Mouse (Mus musculus) ES-E14 (cell line): Measurements from ENCODE around the gene Morf4l1. TPM values are rescaled to one million over a fixed set of nuclear protein-coding genes. Genes with fewer than 3 reads are reported as not detected.

Experiments
- DNase-seq: peaks from one replicate; pipeline ENCODE4 v3.0.0-alpha.2; 2013; ENCODE audit warnings: low read depth, low spot score
- H3K27ac ChIP-seq: 2 replicates; pipeline ENCODE4 v1.5.1; 2012; ENCODE audit warnings: low read depth, mild to moderate bottlenecking, low read length, moderate library complexity, mixed read lengths; ENCODE audit not compliant: poor library complexity, insufficient read depth, severe bottlenecking
- H3K36me3 ChIP-seq: 2 replicates; pipeline ENCODE4 v1.6.1; 2012; ENCODE audit warnings: mild to moderate bottlenecking, low read length, moderate library complexity, mixed read lengths; ENCODE audit not compliant: control insufficient read depth, poor library complexity, insufficient read depth, severe bottlenecking
- H3K4me1 ChIP-seq, 2 experiments: fragments of 150-350 bp in 1 of 2; sonication (generic) in 1 of 2; 2 replicates each; pipeline ENCODE4 v1.6.1; 2012; ENCODE audit warnings: low read length in 2 of 2, mild to moderate bottlenecking in 1 of 2, mixed read lengths in 1 of 2; ENCODE audit not compliant: control insufficient read depth in 2 of 2, insufficient read depth in 2 of 2, poor library complexity in 1 of 2
- H3K4me3 ChIP-seq, 2 experiments: fragments of 150-350 bp in 1 of 2; sonication (generic) in 1 of 2; 2 replicates each; pipeline ENCODE4 v1.5.1; 2012; ENCODE audit warnings: low read length in 2 of 2, low read depth in 1 of 2, mild to moderate bottlenecking in 1 of 2, mixed read lengths in 1 of 2; ENCODE audit not compliant: insufficient read depth in 1 of 2, poor library complexity in 1 of 2, severe bottlenecking in 1 of 2
- H3K9ac ChIP-seq: 2 replicates; pipeline ENCODE4 v1.6.1; 2012; ENCODE audit warnings: low read depth, mild to moderate bottlenecking, low read length, mixed read lengths; ENCODE audit not compliant: poor library complexity, insufficient read depth, severe bottlenecking
- H3K9me3 ChIP-seq: fragments of 150-350 bp; sonication (generic); 2 replicates; pipeline ENCODE4 v1.6.1; 2012; ENCODE audit warnings: low read depth, mild to moderate bottlenecking, low read length; ENCODE audit not compliant: control insufficient read depth, insufficient read depth
- CHD2 ChIP-seq: IDR thresholded peaks from 2 replicates; pipeline ENCODE4 v1.6.1; 2014; ENCODE audit warnings: mild to moderate bottlenecking, low read depth, low read length, inconsistent platforms
- HCFC1 ChIP-seq: IDR thresholded peaks from 2 replicates; pipeline ENCODE4 v1.6.1; 2012; ENCODE audit warnings: low read length, inconsistent platforms, borderline replicate concordance; ENCODE audit not compliant: insufficient read depth
- MAFK ChIP-seq: IDR thresholded peaks from 2 replicates; pipeline ENCODE4 v1.6.1; 2014; ENCODE audit warnings: mild to moderate bottlenecking, low read depth, low read length, inconsistent platforms; ENCODE audit not compliant: insufficient read depth
- ZC3H11A ChIP-seq: IDR thresholded peaks from 2 replicates; pipeline ENCODE4 v1.6.1; 2012; ENCODE audit warnings: low read depth, mild to moderate bottlenecking, inconsistent platforms, low read length, borderline replicate concordance
- ZNF384 ChIP-seq: IDR thresholded peaks from 2 replicates; pipeline ENCODE4 v1.6.1; 2012; ENCODE audit warnings: low read depth, low read length, inconsistent platforms
- in situ Hi-C, 2 experiments: fragments of 600-800 bp; cut with MboI; formaldehyde crosslinking; loops; one replicate each; pipeline ENCODE4 v1.15.1; 2025; ENCODE audit warnings: low sequenced_read_pairs in 2 of 2, inconsistent platforms in 1 of 2; ENCODE audit not compliant: unreplicated experiment in 2 of 2
- total RNA-seq: library from RNA; depleted of rRNA; stranded (reverse); fragments of 300-350 nt; gene quantifications from 2 replicates; pipeline ENCODE4 v1.2.3, GENCODE M21; 2012

Morf4l1 gene
- total RNA-seq, 1 experiment = 201 TPM

DNA sequence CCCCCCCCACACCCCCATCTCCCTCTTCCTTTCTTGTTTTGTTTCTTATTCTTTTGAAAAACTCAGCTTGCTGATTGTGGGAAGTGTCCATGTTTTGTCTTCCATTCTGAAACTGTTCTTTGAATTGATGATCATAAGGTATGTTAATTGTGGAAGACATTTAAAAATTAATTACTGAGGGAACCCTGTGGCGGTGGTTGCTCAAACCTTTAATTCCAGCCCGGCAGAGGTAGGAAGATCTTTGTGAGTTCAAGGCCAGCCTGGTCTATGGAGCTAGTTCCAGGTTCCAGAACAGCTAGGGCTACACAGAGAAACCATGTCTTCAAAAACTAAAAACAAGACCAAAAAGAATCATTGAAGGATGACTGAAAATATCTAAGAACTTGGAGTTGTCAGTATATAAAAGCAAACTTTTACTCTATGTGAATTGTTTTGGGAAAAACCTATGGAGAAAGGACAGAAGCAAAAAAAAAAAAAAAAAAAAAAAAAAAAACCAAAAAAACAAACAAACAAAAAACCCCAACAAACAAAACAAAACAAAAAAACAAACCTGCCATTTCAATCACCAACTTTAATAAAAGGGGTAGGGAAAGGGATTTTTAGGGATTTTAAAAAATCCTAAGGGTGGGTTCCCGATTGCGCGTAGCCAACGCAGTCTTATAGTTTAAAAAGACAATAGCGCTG lies 11.0 kb upstream of the Morf4l1 start:
- TF ChIP-seq CHD2 (no peak), HCFC1 (no peak), ZC3H11A (no peak), ZNF384 (peak; percentile 34; the same call in 1 of the 2 replicates)
- in situ Hi-C loops = no loop called here
- H3K27ac ChIP-seq = no peak overlapping the region
- H3K36me3 ChIP-seq = no peaks in the 10 kb centered on the region
- H3K4me3 ChIP-seq = peak overlapping the region; percentile 41 to 50; a peak in 3 of 4 replicates
- H3K9me3 ChIP-seq = no peaks in the 10 kb centered on the region
- DNase-seq = no peak
- peaks cover 2 to 5% of the 10 kb centered on the region in 2 experiments; a peak in 2 of 4 replicates for H3K4me1 ChIP-seq
- no peak overlapping the region for H3K9ac ChIP-seq

DNA sequence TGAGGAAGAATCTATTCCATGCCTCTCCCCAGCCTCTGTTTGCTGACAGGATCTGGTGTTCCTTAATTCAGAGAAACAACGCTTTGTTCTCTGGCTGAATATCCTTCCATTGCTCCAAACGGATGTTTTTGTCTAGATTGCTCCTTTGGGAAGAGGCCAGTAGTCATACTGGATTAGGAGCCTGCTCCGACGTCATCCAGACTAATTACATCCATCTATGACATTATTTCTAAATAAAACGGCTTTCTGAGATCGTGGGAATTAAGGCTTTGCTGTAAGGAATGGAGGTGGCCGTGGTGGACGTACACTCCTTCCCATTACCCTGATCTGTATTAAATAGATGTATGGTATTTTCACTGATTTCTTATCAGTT lies 10.3 kb upstream of the Morf4l1 start:
- DNase-seq = no peak
- no peaks in the 10 kb centered on the region for H3K9me3 ChIP-seq
- H3K9ac ChIP-seq = no peak overlapping the region
- H3K27ac ChIP-seq = no peak overlapping the region; the same call in 1 of the 2 replicates
- TF ChIP-seq MAFK = no peak
- TF ChIP-seq ZC3H11A = no peak
- no peak for TF ChIP-seq HCFC1
- TF ChIP-seq ZNF384 = no peak
- no peak for TF ChIP-seq CHD2
- H3K4me3 ChIP-seq = no peak overlapping the region
- peaks cover 2 to 5% of the 10 kb centered on the region in 2 experiments; a peak in 2 of 4 replicates for H3K4me1 ChIP-seq
- in situ Hi-C loops = no loop called here
- H3K36me3 ChIP-seq = no peaks in the 10 kb centered on the region

DNA sequence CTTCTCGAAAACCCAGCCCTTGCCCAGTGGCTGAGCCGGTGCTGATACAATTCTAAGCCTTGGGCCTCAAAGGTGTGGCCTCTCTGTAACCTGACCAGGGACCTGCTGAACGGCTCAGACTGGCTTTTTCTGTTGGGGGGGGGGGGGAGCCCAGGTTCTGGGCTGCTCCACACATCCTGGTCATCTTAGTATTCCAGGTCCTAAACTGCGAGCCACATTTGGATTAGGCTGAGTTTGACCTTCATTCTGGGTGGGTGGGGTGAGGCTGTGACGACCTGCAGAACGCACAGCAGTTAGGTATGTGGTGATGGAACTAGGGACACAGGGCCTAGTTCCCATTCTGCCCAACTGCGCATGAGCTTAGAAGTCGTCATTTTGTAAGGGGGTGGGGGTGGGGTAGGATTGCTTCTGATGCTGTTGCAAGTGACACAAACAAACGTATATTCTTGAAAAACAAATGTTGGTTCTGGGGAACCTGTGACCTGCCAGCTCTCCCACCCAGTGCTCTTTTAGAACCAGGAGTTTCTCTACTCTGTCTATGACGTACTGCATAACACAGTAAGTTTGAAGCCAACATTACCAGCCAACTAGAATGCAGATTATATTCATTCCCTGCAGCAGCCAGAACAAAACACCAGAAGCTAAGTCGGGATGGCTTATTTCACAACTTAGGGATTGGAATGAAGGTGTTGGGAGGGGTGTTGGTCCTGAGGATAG lies 9.7 kb upstream of the Morf4l1 start:
- H3K9ac ChIP-seq = no peak overlapping the region
- peaks cover 2 to 5% of the 10 kb centered on the region in 2 experiments; a peak in 2 of 4 replicates for H3K4me1 ChIP-seq
- no peaks in the 10 kb centered on the region for H3K36me3 ChIP-seq
- in situ Hi-C loops = no loop called here
- TF ChIP-seq HCFC1 (no peak), MAFK (no peak), ZC3H11A (no peak), ZNF384 (no peak), CHD2 (no peak)
- no peaks in the 10 kb centered on the region for H3K9me3 ChIP-seq
- H3K27ac ChIP-seq = no peak overlapping the region
- H3K4me3 ChIP-seq = no peak overlapping the region
- no peak for DNase-seq

DNA sequence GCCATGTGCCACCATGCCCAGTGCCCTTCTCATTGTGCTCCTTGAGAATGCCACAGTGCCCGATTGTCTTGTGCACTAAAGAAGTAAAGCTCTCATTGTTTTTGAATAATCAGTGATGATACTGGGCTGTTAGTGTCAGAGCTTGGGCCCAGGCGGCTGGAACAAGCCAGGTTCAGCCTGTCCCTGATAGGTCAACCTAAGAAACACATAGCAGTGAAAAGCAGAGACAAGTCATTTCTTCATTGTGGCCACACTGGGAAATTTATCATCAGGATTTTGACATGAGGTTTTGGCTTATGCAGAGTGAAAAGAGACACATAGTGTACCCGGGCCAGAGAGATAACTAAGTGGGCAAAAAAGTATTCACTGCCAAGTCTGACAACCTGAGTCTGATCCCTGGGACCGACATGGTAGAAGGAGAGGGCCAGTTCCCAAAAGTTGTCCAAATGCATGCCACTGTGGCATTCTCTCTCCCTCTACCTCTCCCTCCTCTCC lies 7.7 kb upstream of the Morf4l1 start:
- TF ChIP-seq HCFC1 = no peak
- no peak for TF ChIP-seq MAFK
- TF ChIP-seq ZC3H11A = no peak
- no peak for TF ChIP-seq CHD2
- TF ChIP-seq ZNF384 = no peak
- DNase-seq = no peak
- Histone ChIP-seq H3K9me3 (no peaks in the 10 kb centered on the region), H3K4me1 (peaks cover 2 to 5% of the 10 kb centered on the region in 2 experiments; a peak in 2 of 4 replicates), H3K9ac (no peak overlapping the region), H3K27ac (no peak overlapping the region), H3K36me3 (no peaks in the 10 kb centered on the region), H3K4me3 (no peak overlapping the region)
- in situ Hi-C loops = no loop called here
